Mouse (Mus musculus) stomach, postnatal 0 days (tissue): ENCODE measurements at regions not wholly inside any gene's neighbourhood (a gene's known extent, or its start where the extent isn't known, plus 50 kb on each side); places are given as distances from the start of the nearest gene placed in this dataset.

Experiments used
- CTCF ChIP-seq: IDR thresholded peaks from 2 replicates; pipeline ENCODE4 v1.5.1; 2016; ENCODE audit warnings: antibody characterized with exemption, low read depth, mild to moderate bottlenecking, moderate library complexity
- EP300 ChIP-seq: optimal IDR thresholded peaks from 2 replicates; pipeline ENCODE3; 2016; ENCODE audit warnings: antibody characterized with exemption

DNA sequence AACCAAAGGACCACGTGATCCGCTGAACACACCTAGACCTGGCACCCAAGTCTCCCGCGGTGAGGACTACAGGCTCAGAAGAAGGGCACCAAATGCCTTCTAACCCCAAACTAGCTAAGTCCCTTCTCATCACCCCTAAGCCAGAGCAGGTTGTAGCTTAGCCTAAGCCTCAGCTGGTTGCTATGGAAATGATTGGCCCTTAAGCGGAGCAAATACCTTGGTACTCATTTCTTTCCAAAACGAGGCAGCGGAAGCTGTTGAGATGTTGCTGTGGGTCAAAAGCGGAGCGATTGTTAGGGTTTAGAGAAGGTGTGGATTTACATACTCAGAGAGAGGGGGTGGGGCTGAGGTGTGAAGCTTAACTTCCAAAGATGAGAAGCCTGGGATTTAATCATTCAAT, 145.7 kb downstream of the Cct6b start:
- no peak for TF ChIP-seq CTCF
- no peak for TF ChIP-seq EP300
